Comparison of ENCODE assay signal across 7 mouse cellular contexts in genomic region chrX:95012033-95012432, GRCm38 (mm10). TPM values are rescaled to one million over a fixed set of nuclear protein-coding genes. Genes with fewer than 3 reads are reported as not detected.
DNase-seq lines count a peak whose midpoint lies in the region; ATAC-seq and TF ChIP-seq lines count a peak whose summit lies in the region.

No protein-coding gene starts in this region.

- 0 out of 2 replicates have a peak, but pooled peaks have one; percentile 9 for TF ChIP-seq CTCF in kidney, adult 2 months (conservative IDR thresholded peaks at IDR 0.05; ENCODE audit: insufficient read depth, insufficient read length, low read depth, low read length)
- TF ChIP-seq CTCF in cortical plate, adult 2 months (IDR thresholded peaks at IDR 0.05; ENCODE audit: extremely low read depth, insufficient read depth, low read length) = peak; percentile 29; the same call in 1 of the 2 replicates

- TF ChIP-seq POLR2A in kidney, adult 2 months (IDR thresholded peaks at IDR 0.05; ENCODE audit: low read depth, low read length) = no peak
- TF ChIP-seq POLR2A in cortical plate, adult 2 months (IDR thresholded peaks at IDR 0.05; ENCODE audit: extremely low read depth, insufficient read depth, low read length) = no peak

- H3K4me2 ChIP-seq in kidney, embryonic 14.5 days (replicated peaks; ENCODE audit: low read depth, low read length) = no peak overlapping the region

- H3K27me3 ChIP-seq in kidney, adult 2 months (replicated peaks; ENCODE audit: control insufficient read depth, insufficient read depth, low read length) = no peaks in the 10 kb centered on the region
- H3K27me3 ChIP-seq in kidney, embryonic 14.5 days (ENCODE audit: control insufficient read depth, insufficient read depth, low read length) = no peaks in the 10 kb centered on the region

- DNase-seq in kidney, adult 2 months = peak; percentile 52
- DNase-seq in thymus, postnatal 0 days (ENCODE audit: low spot score) = peak; percentile 53
- DNase-seq in thymus, postnatal 25 days = no peak
- no peak for DNase-seq in spleen, postnatal 4 days (ENCODE audit: low spot score in 2 of 2)
- no peak for DNase-seq in ovary, postnatal 10 days (ENCODE audit: low spot score)

- WGBS in kidney, adult 2 months = 4% methylated on average over 4 of the region's 4 CpGs
- 31% methylated on average over 4 of the region's 4 CpGs for WGBS in kidney, embryonic 14.5 days

- H3K27ac ChIP-seq in kidney, adult 2 months (ENCODE audit: insufficient read depth, low read depth, low read length) = no peak overlapping the region
- H3K27ac ChIP-seq in kidney, embryonic 14.5 days (ENCODE audit: low read depth, low read length) = no peak overlapping the region
- no peak overlapping the region for H3K27ac ChIP-seq in cortical plate, adult 2 months (ENCODE audit: insufficient read depth, low read length)

- no peaks in the 10 kb centered on the region for H3K9me3 ChIP-seq in kidney, embryonic 14.5 days (ENCODE audit: control insufficient read depth, low read length)

- H3K9ac ChIP-seq in kidney, embryonic 14.5 days (ENCODE audit: low read depth, low read length) = no peak overlapping the region

- H3K4me1 ChIP-seq in kidney, adult 2 months (ENCODE audit: control insufficient read depth, insufficient read depth, low read length) = no peaks in the 10 kb centered on the region
- H3K4me1 ChIP-seq in kidney, embryonic 14.5 days (ENCODE audit: control insufficient read depth, insufficient read depth, low read length) = no peaks in the 10 kb centered on the region
- H3K4me1 ChIP-seq in cortical plate, adult 2 months (ENCODE audit: control insufficient read depth, insufficient read depth, low read length) = no peaks in the 10 kb centered on the region

- H3K36me3 ChIP-seq in kidney, adult 2 months (ENCODE audit: control insufficient read depth, insufficient read depth, low read length) = no peaks in the 10 kb centered on the region
- no peaks in the 10 kb centered on the region for H3K36me3 ChIP-seq in kidney, embryonic 14.5 days (ENCODE audit: control insufficient read depth, insufficient read depth, low read length)

- no peak overlapping the region for H3K4me3 ChIP-seq in kidney, adult 2 months (ENCODE audit: insufficient read depth, low read depth, low read length)
- no peak overlapping the region for H3K4me3 ChIP-seq in kidney, embryonic 14.5 days (ENCODE audit: low read length)
- H3K4me3 ChIP-seq in cortical plate, adult 2 months (ENCODE audit: insufficient read depth, low read length) = no peak overlapping the region

- no peak for ATAC-seq in kidney, embryonic 14.5 days (ENCODE audit: low FRiP score, low TSS enrichment)

RNA-seq across cellular contexts. Expression of gene Spin4, which starts 14.4 kb away (rescaled TPM):
- 0.33 and 0.34 TPM in 2 replicates for polyA plus RNA-seq in kidney, adult 2 months (2012; rRNA removed)
- 7.0 and 9.4 TPM in 2 replicates for polyA plus RNA-seq in kidney, embryonic 14.5 days (2014; fragmentation: Nextera tagmentation; extraction: Ambion mirVana)
- 1.1 TPM in 2 replicates for polyA plus RNA-seq in thymus, postnatal 0 days (2015; fragmentation: Nextera tagmentation; extraction: Ambion mirVana)
- polyA plus RNA-seq in cortical plate, adult 2 months (2012; rRNA removed) = 0.42 and 0.44 TPM in 2 replicates

Comparison
In these comparisons a context has a peak if more than half of its experiments do, and no peak if none do; other contexts are left out.
1. DNase-seq: peak in kidney, adult 2 months (single experiment) and thymus, postnatal 0 days (single experiment); none in thymus, postnatal 25 days (single experiment), spleen, postnatal 4 days (0 of 2) and ovary, postnatal 10 days (single experiment).